Mouse (Mus musculus) telencephalon, adult 2 months (tissue): Measurements from ENCODE around the gene Gm20888.
"Not testable (repeated sequence)": the region's sequence is repeated elsewhere in the genome, so short reads cannot be mapped to it uniquely, and the experiment has no call there.

Source experiments
- DNase-seq: peaks from one replicate; pipeline ENCODE4 v3.0.0-alpha.2; 2011; ENCODE audit warnings: low read depth, low spot score

Gene Gm20888

DNA sequence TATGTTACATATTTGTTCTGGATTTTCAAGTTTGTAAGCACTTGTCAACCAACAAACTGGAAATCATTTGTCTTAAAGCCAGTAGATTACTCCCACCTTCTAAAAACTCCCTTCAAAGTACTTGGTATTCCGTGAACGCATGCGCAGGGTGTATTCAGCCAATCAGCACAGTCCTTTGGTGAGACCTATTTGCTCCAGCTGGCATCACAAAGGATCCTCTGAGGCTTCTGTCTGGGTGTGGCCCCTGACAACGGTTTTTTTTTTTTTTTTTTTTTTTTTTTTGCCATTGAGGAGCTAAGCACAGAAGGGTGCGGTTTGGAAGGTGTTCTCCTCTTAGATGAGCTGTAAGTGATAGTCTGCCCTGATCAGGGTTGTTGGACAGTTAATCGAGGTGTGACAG is at the start of gene Gm20888:
Gm20888 (plus strand) TSS at position 301 of the 400 bp plus-strand sequence.
- not testable (repeated sequence) for DNase-seq
